Mouse (Mus musculus) stomach, postnatal 0 days (tissue): ENCODE measurements around the gene Plcd3.
A peak's percentile ranks its signal among the peaks of the same experiment; 100 is the strongest.

ENCODE experiments used
- CTCF ChIP-seq: IDR thresholded peaks from 2 replicates; pipeline ENCODE4 v1.5.1; 2016; ENCODE audit warnings: antibody characterized with exemption, low read depth, mild to moderate bottlenecking, moderate library complexity
- EP300 ChIP-seq: optimal IDR thresholded peaks from 2 replicates; pipeline ENCODE3; 2016; ENCODE audit warnings: antibody characterized with exemption

- TF ChIP-seq CTCF (peak; percentile 100), EP300 (peak; percentile 71)
Measured at GRCm38 (mm10) chr11:103102725-103103349, 1.4 kb upstream of the Plcd3 start.
